Mouse (Mus musculus) myocyte (in vitro differentiated cells): Measurements from ENCODE around the gene Laptm5. TPM values are rescaled to one million over a fixed set of nuclear protein-coding genes. Genes with fewer than 3 reads are reported as not detected.
A peak's percentile ranks its signal among the peaks of the same experiment; 100 is the strongest.

Experiments
- H3K27me3 ChIP-seq: one replicate; pipeline ENCODE4 v1.6.1; 2011; ENCODE audit not compliant: control insufficient read depth, insufficient read depth, insufficient read length
- H3K36me3 ChIP-seq: one replicate; pipeline ENCODE4 v1.6.1; 2011; ENCODE audit not compliant: control insufficient read depth, insufficient read depth
- H3K4me2 ChIP-seq: one replicate; pipeline ENCODE4 v1.6.1; 2011; ENCODE audit warnings: low read depth, control low read depth
- H3K4me3 ChIP-seq: one replicate; pipeline ENCODE4 v1.5.1; 2011; ENCODE audit warnings: mild to moderate bottlenecking, control low read depth, moderate library complexity
- H3K79me2 ChIP-seq: one replicate; pipeline ENCODE4 v1.6.1; 2011; ENCODE audit not compliant: control insufficient read depth, insufficient read depth
- H3ac ChIP-seq: one replicate; pipeline ENCODE4 v1.6.1; 2011; ENCODE audit not compliant: control insufficient read depth, insufficient read length
- CEBPB ChIP-seq: IDR thresholded peaks from 2 replicates; pipeline ENCODE4 v1.6.1; 2011; ENCODE audit warnings: mild to moderate bottlenecking, moderate library complexity; ENCODE audit not compliant: poor library complexity, insufficient read depth, severe bottlenecking
- E2F4 ChIP-seq: IDR thresholded peaks from one replicate; pipeline ENCODE4 v1.6.1; 2011; ENCODE audit warnings: mild to moderate bottlenecking, control low read depth, moderate library complexity; ENCODE audit not compliant: insufficient read depth
- MAX ChIP-seq: IDR thresholded peaks from one replicate; pipeline ENCODE4 v1.6.1; 2011; ENCODE audit warnings: low read depth, mild to moderate bottlenecking, control low read depth
- MYOD1 ChIP-seq, 3 experiments: IDR thresholded peaks; one replicate each; pipeline ENCODE4 v1.6.1; 2011; ENCODE audit warnings: control low read depth in 2 of 3, low read depth in 2 of 3, mild to moderate bottlenecking in 2 of 3, moderate library complexity in 1 of 3; ENCODE audit not compliant: insufficient read length in 2 of 3, control insufficient read depth in 1 of 3
- MYOG ChIP-seq, 3 experiments: IDR thresholded peaks; one replicate each; pipeline ENCODE4 v1.6.1; 2011; ENCODE audit warnings: control low read depth in 2 of 3, low read depth in 2 of 3, mild to moderate bottlenecking in 2 of 3; ENCODE audit not compliant: insufficient read length in 2 of 3, control insufficient read depth in 1 of 3, insufficient read depth in 1 of 3
- POLR2A ChIP-seq: IDR thresholded peaks from one replicate; pipeline ENCODE4 v1.6.1; 2011; ENCODE audit warnings: low read depth, mild to moderate bottlenecking, control low read depth, moderate library complexity; ENCODE audit not compliant: insufficient read length
- POLR2AphosphoS2 ChIP-seq: IDR thresholded peaks from one replicate; pipeline ENCODE4 v1.6.1; 2011; ENCODE audit warnings: low read depth, control low read depth; ENCODE audit not compliant: insufficient read length
- REST ChIP-seq: IDR thresholded peaks from one replicate; pipeline ENCODE4 v1.6.1; 2011; ENCODE audit warnings: mild to moderate bottlenecking, control low read depth, moderate library complexity; ENCODE audit not compliant: insufficient read depth, insufficient read length
- SRF ChIP-seq: IDR thresholded peaks from one replicate; pipeline ENCODE4 v1.6.1; 2011; ENCODE audit warnings: low read depth; ENCODE audit not compliant: control insufficient read depth, insufficient read length
- TCF12 ChIP-seq: IDR thresholded peaks from one replicate; pipeline ENCODE4 v1.6.1; 2011; ENCODE audit warnings: mild to moderate bottlenecking, control low read depth; ENCODE audit not compliant: poor library complexity, insufficient read depth, severe bottlenecking
- TCF3 ChIP-seq: IDR thresholded peaks from one replicate; pipeline ENCODE4 v1.6.1; 2011; ENCODE audit warnings: low read depth, control low read depth; ENCODE audit not compliant: insufficient read length
- USF1 ChIP-seq: IDR thresholded peaks from one replicate; pipeline ENCODE4 v1.6.1; 2011; ENCODE audit warnings: low read depth, mild to moderate bottlenecking, control low read depth, moderate library complexity
- polyA plus RNA-seq: library from polyadenylated mRNA; unstranded; fragments of >200 nt; fragmentation: generic; extraction: Trizol; gene quantifications from one replicate; pipeline ENCODE4 v1.2.1, GENCODE M21; 2012; ENCODE audit warnings: missing spikeins

The Laptm5 gene
- polyA plus RNA-seq, 1 experiment, result 0.06 TPM

GRCm38 (mm10) chr4:130878273-130879047 lies 34.5 kb upstream of the Laptm5 start:
- no peak for TF ChIP-seq USF1
- no peak for TF ChIP-seq POLR2AphosphoS2
- TF ChIP-seq MAX, result no peak
- no peak for TF ChIP-seq TCF3
- TF ChIP-seq MYOG (IDR thresholded peaks at IDR 0.05; ENCODE audit: control insufficient read depth in 1 of 3, insufficient read depth in 1 of 3, insufficient read length in 2 of 3, low read depth in 2 of 3), result no peak
- TF ChIP-seq MYOD1 (IDR thresholded peaks at IDR 0.05; ENCODE audit: control insufficient read depth in 1 of 3, insufficient read length in 2 of 3, low read depth in 2 of 3), result no peak
- TF ChIP-seq SRF, result no peak
- TF ChIP-seq CEBPB, result no peak
- no peak for TF ChIP-seq REST
- TF ChIP-seq TCF12, result no peak
- TF ChIP-seq E2F4, result no peak
- no peak for TF ChIP-seq POLR2A
- Histone ChIP-seq H3K4me3 (no peak overlapping the region), H3K4me2 (peak overlapping the region; percentile 54)

GRCm38 (mm10) chr4:130879048-130879384 lies 33.9 kb upstream of the Laptm5 start:
- Histone ChIP-seq H3K4me3 (no peak overlapping the region), H3K4me2 (peak overlapping the region; percentile 48), H3K36me3 (no peaks in the 10 kb centered on the region), H3ac (no peak overlapping the region), H3K27me3 (peaks cover 6% of the 10 kb centered on the region), H3K79me2 (no peaks in the 10 kb centered on the region)
- TF ChIP-seq MYOD1 (IDR thresholded peaks at IDR 0.05; ENCODE audit: control insufficient read depth in 1 of 3, insufficient read length in 2 of 3, low read depth in 2 of 3), result peak in 2 of 3 experiments; percentile 63 to 78
- TF ChIP-seq REST, result no peak
- no peak for TF ChIP-seq MAX
- TF ChIP-seq CEBPB, result no peak

More at GRCm38 (mm10) chr4:130878273-130879047, 34.5 kb upstream of the Laptm5 start:
- Histone ChIP-seq H3ac (no peak overlapping the region), H3K27me3 (peaks cover 6% of the 10 kb centered on the region), H3K79me2 (no peaks in the 10 kb centered on the region), H3K36me3 (no peaks in the 10 kb centered on the region)

GRCm38 (mm10) chr4:130881336-130881735 lies 31.6 kb upstream of the Laptm5 start:
- Histone ChIP-seq H3K27me3 (peaks cover 6% of the 10 kb centered on the region), H3K36me3 (no peaks in the 10 kb centered on the region), H3K79me2 (no peaks in the 10 kb centered on the region), H3ac (no peak overlapping the region), H3K4me3 (no peak overlapping the region), H3K4me2 (no peak overlapping the region)
- TF ChIP-seq TCF12, result no peak
- TF ChIP-seq TCF3, result no peak
- no peak for TF ChIP-seq MAX
- no peak for TF ChIP-seq CEBPB

GRCm38 (mm10) chr4:130882762-130883161 lies 30.2 kb upstream of the Laptm5 start:
- Histone ChIP-seq H3K36me3 (no peaks in the 10 kb centered on the region), H3ac (no peak overlapping the region), H3K4me2 (no peak overlapping the region), H3K79me2 (no peaks in the 10 kb centered on the region), H3K4me3 (no peak overlapping the region), H3K27me3 (peaks cover 6% of the 10 kb centered on the region)
- TF ChIP-seq TCF12, result no peak
- no peak for TF ChIP-seq SRF
- TF ChIP-seq E2F4, result no peak
- TF ChIP-seq TCF3, result no peak
- no peak for TF ChIP-seq MAX
- TF ChIP-seq CEBPB, result no peak
- no peak for TF ChIP-seq POLR2AphosphoS2
- no peak for TF ChIP-seq REST
- TF ChIP-seq MYOD1 (IDR thresholded peaks at IDR 0.05; ENCODE audit: control insufficient read depth in 1 of 3, insufficient read length in 2 of 3, low read depth in 2 of 3), result no peak
- TF ChIP-seq MYOG (IDR thresholded peaks at IDR 0.05; ENCODE audit: control insufficient read depth in 1 of 3, insufficient read depth in 1 of 3, insufficient read length in 2 of 3, low read depth in 2 of 3), result no peak
- TF ChIP-seq USF1, result no peak
- no peak for TF ChIP-seq POLR2A

GRCm38 (mm10) chr4:130883820-130884533 lies 28.9 kb upstream of the Laptm5 start:
- Histone ChIP-seq H3K27me3 (peaks cover 6% of the 10 kb centered on the region), H3K79me2 (no peaks in the 10 kb centered on the region), H3ac (no peak overlapping the region), H3K4me2 (no peak overlapping the region), H3K36me3 (no peaks in the 10 kb centered on the region), H3K4me3 (no peak overlapping the region)
- TF ChIP-seq MYOG (IDR thresholded peaks at IDR 0.05; ENCODE audit: control insufficient read depth in 1 of 3, insufficient read depth in 1 of 3, insufficient read length in 2 of 3, low read depth in 2 of 3) (no peak), E2F4 (no peak), TCF3 (no peak), REST (no peak), SRF (no peak)
